Mouse (Mus musculus): ENCODE measurements around the gene Lingo1.

Gene Lingo1

GRCm38 (mm10) chr9:56635121-56635497 lies 161.2 kb downstream of the Lingo1 start:
- no peak for DNase-seq (ENCODE audit: low spot score)

GRCm38 (mm10) chr9:56634406-56635120 lies 161.7 kb downstream of the Lingo1 start:
- no peak for DNase-seq (ENCODE audit: low spot score)

GRCm38 (mm10) chr9:56633449-56634225 lies 162.6 kb downstream of the Lingo1 start:
- no peak for DNase-seq (ENCODE audit: low spot score)

- no peak for DNase-seq (ENCODE audit: low spot score)
Measured at GRCm38 (mm10) chr9:56630945-56631344, 165.3 kb downstream of the Lingo1 start.

- DNase-seq (ENCODE audit: low spot score), result no peak
Measured at GRCm38 (mm10) chr9:56629674-56630397, 166.4 kb downstream of the Lingo1 start.

GRCm38 (mm10) chr9:56627295-56627694 lies 169.0 kb downstream of the Lingo1 start:
- DNase-seq (ENCODE audit: low spot score), result no peak

- no peak for DNase-seq (ENCODE audit: low spot score)
Measured at GRCm38 (mm10) chr9:56624923-56625322, 171.3 kb downstream of the Lingo1 start.

GRCm38 (mm10) chr9:56623361-56623760 lies 172.9 kb downstream of the Lingo1 start:
- no peak for DNase-seq (ENCODE audit: low spot score)

GRCm38 (mm10) chr9:56622761-56623160 lies 173.5 kb downstream of the Lingo1 start:
- DNase-seq (ENCODE audit: low spot score), result no peak

- no peak for DNase-seq (ENCODE audit: low spot score)
Measured at GRCm38 (mm10) chr9:56620512-56621371, 175.5 kb downstream of the Lingo1 start.

GRCm38 (mm10) chr9:56619715-56620114 lies 176.6 kb downstream of the Lingo1 start:
- DNase-seq (ENCODE audit: low spot score), result no peak

- DNase-seq (ENCODE audit: low spot score), result no peak
Measured at GRCm38 (mm10) chr9:56618660-56619059, 177.6 kb downstream of the Lingo1 start.

GRCm38 (mm10) chr9:56616061-56616460 lies 180.2 kb downstream of the Lingo1 start:
- DNase-seq (ENCODE audit: low spot score), result no peak

- DNase-seq (ENCODE audit: low spot score), result no peak
Measured at GRCm38 (mm10) chr9:56612798-56613183, 183.5 kb downstream of the Lingo1 start.

GRCm38 (mm10) chr9:56611912-56612797 lies 184.1 kb downstream of the Lingo1 start:
- DNase-seq (ENCODE audit: low spot score), result no peak

GRCm38 (mm10) chr9:56610955-56611354 lies 185.3 kb downstream of the Lingo1 start:
- DNase-seq (ENCODE audit: low spot score), result no peak

- no peak for DNase-seq (ENCODE audit: low spot score)
Measured at GRCm38 (mm10) chr9:56610466-56610865, 185.8 kb downstream of the Lingo1 start.

GRCm38 (mm10) chr9:56609486-56609885 lies 186.8 kb downstream of the Lingo1 start:
- no peak for DNase-seq (ENCODE audit: low spot score)

GRCm38 (mm10) chr9:56608691-56609351 lies 187.4 kb downstream of the Lingo1 start:
- no peak for DNase-seq (ENCODE audit: low spot score)

- DNase-seq (ENCODE audit: low spot score), result no peak
Measured at GRCm38 (mm10) chr9:56606082-56606740, 190.1 kb downstream of the Lingo1 start.
